Mouse (Mus musculus) forebrain, embryonic 11.5 days (tissue): Measurements from ENCODE around the gene Acy3. TPM values are rescaled to one million over a fixed set of nuclear protein-coding genes. Genes with fewer than 3 reads are reported as not detected.
"Not testable (repeated sequence)": the region's sequence is repeated elsewhere in the genome, so short reads cannot be mapped to it uniquely, and the experiment has no call there.

Experiments used
- ATAC-seq: fragments of 200-750 bp; cut with Nextera tagmentation; replicated peaks from 2 replicates; pipeline ENCODE4 v1.8.0; 2017; ENCODE audit warnings: moderate TSS enrichment; ENCODE audit not compliant: low FRiP score
- DNase-seq: peaks from one replicate; pipeline ENCODE4 v3.0.0-alpha.2; 2017; ENCODE audit warnings: low spot score
- H3K27ac ChIP-seq: fragments of 300-500 bp; sonication (generic); 2 replicates; pipeline ENCODE4 v1.5.1; 2014; ENCODE audit warnings: low read depth, low read length
- H3K27me3 ChIP-seq: fragments of 300-500 bp; sonication (generic); 2 replicates; pipeline ENCODE4 v1.6.1; 2014; ENCODE audit warnings: mild to moderate bottlenecking, low read length, mixed read lengths; ENCODE audit not compliant: control insufficient read depth, insufficient read depth
- H3K36me3 ChIP-seq: fragments of 300-500 bp; sonication (generic); 2 replicates; pipeline ENCODE4 v1.6.1; 2014; ENCODE audit warnings: mild to moderate bottlenecking, low read length, moderate library complexity, mixed read lengths; ENCODE audit not compliant: control insufficient read depth, insufficient read depth
- H3K4me1 ChIP-seq: fragments of 300-500 bp; sonication (generic); replicated peaks from 2 replicates; pipeline ENCODE4 v1.6.1; 2014; ENCODE audit warnings: low read length, mixed read lengths; ENCODE audit not compliant: control insufficient read depth, insufficient read depth
- H3K4me2 ChIP-seq: fragments of 300-500 bp; sonication (generic); 2 replicates; pipeline ENCODE4 v1.6.1; 2014; ENCODE audit warnings: low read depth, mild to moderate bottlenecking, low read length, moderate library complexity, mixed read lengths; ENCODE audit not compliant: severe bottlenecking
- H3K4me3 ChIP-seq: fragments of 300-500 bp; sonication (generic); 2 replicates; pipeline ENCODE4 v1.5.1; 2014; ENCODE audit warnings: low read depth, low read length
- H3K9ac ChIP-seq: fragments of 300-500 bp; sonication (generic); 2 replicates; pipeline ENCODE4 v1.6.1; 2014; ENCODE audit warnings: low read length
- H3K9me3 ChIP-seq: fragments of 300-500 bp; sonication (generic); 2 replicates; pipeline ENCODE4 v1.6.1; 2016; ENCODE audit warnings: low read length, mixed read lengths; ENCODE audit not compliant: control insufficient read depth
- WGBS: fragments of 180-500 bp; shearing (Covaris S2); extraction: QIAGEN DNeasy Blood & Tissue Kit; methylation state at CpG from one replicate; pipeline ENCODE4 v1.1.7; 2014; 5-methylcytosine and 5-hydroxymethylcytosine counted together
- polyA plus RNA-seq: library from polyadenylated mRNA; unstranded; fragments of >200 nt; fragmentation: Nextera tagmentation; extraction: Ambion mirVana; gene quantifications from 2 replicates; pipeline ENCODE4 v1.2.1, GENCODE M21; 2014

Gene Acy3
- polyA plus RNA-seq, 1 experiment from 2014 or later, result 1.7 TPM

DNA sequence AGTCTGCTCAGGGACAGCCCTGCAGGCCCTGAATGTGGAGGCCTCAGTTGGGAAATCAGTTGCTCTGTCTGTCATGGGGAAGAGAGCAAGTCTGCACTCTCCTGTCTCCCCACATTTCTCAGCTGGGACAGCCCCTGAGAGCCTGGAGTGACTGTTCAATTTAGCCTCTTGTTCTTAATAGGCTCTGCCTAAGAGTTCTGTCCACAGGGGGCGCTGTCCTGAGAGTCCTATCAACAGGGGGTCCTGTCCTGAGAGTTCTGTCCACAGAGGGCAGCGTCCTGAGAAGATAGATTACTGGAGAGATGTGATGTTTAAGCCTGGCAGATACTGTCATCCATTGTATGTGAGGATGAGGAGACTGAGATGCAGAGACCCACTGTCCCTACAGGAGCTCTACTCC lies 23.9 kb upstream of the Acy3 start:
- H3K4me3 ChIP-seq, result no peak overlapping the region
- WGBS, result 21% methylated on average over 2 of the region's 2 CpGs
- DNase-seq (no peak), ATAC-seq (no peak)
- no peak overlapping the region for H3K4me2 ChIP-seq
- H3K36me3 ChIP-seq, result no peaks in the 10 kb centered on the region
- H3K27me3 ChIP-seq, result no peaks in the 10 kb centered on the region
- no peaks in the 10 kb centered on the region for H3K4me1 ChIP-seq
- H3K27ac ChIP-seq, result no peak overlapping the region
- H3K9me3 ChIP-seq, result no peaks in the 10 kb centered on the region
- no peak overlapping the region for H3K9ac ChIP-seq

DNA sequence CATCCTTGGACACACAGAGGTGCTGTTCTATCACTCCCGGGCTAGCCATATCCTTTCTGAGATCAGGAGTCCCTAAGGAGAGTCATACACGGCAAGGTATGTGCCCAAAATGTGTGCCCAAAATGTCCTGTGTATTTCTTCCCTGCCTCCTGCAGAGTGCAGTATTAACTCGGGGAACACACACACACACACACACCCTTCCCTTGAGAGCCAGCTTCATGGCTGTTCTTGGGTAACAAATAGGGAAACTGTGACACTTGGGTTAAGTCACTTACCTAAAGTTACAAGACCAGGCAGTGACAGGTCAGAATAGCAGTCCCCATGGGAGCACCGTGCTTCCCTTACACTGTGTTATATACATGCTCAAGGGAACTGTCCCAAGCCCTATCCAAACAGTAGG lies 22.3 kb upstream of the Acy3 start:
- Histone ChIP-seq H3K27ac (no peak overlapping the region), H3K4me2 (no peak overlapping the region), H3K9ac (no peak overlapping the region), H3K4me1 (no peaks in the 10 kb centered on the region), H3K4me3 (no peak overlapping the region), H3K9me3 (no peaks in the 10 kb centered on the region), H3K36me3 (no peaks in the 10 kb centered on the region), H3K27me3 (no peaks in the 10 kb centered on the region)
- WGBS, result 71% methylated on average over 4 of the region's 4 CpGs
- ATAC-seq, result no peak
- no peak for DNase-seq

DNA sequence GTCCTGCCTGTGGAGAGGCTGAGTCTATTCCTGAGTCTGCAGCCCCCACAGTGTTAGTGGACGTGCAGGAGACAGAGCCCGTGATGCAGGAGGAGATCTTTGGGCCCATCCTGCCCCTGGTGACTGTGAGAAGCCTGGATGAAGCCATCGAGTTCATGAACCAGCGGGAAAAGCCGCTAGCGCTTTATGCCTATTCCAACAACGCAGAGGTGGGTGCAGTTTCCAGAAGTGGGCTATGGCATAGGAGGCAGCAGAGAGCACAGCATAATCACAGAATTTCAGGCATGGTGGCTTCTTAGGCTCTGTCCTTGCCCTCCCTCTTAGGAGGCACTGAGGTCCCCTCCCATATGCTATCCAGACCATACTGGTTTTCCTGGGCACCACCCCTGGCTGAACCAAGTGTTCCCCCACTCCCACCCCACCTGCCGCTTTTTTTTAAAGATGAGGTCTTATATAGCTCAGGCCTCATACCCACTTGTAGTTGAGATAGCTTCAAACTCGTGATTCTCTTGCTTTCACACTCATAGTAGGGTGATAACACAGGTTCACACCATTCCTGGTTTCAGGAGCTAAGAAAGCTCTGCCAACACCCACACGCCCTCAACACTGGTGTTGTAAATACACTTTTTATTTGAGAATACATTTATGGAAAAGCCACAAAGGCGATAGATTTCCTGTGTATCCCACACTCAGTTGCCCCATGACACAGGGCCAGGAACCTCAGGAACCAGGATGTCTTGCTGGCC lies 19.9 kb upstream of the Acy3 start:
- no peak for ATAC-seq
- H3K27ac ChIP-seq, result no peak overlapping the region
- H3K27me3 ChIP-seq, result no peaks in the 10 kb centered on the region
- no peaks in the 10 kb centered on the region for H3K4me1 ChIP-seq
- H3K4me2 ChIP-seq, result no peak overlapping the region
- H3K9ac ChIP-seq, result no peak overlapping the region
- H3K9me3 ChIP-seq, result no peaks in the 10 kb centered on the region
- H3K4me3 ChIP-seq, result no peak overlapping the region
- 75% methylated on average over 11 of the region's 11 CpGs for WGBS
- DNase-seq, result no peak
- H3K36me3 ChIP-seq, result no peaks in the 10 kb centered on the region

DNA sequence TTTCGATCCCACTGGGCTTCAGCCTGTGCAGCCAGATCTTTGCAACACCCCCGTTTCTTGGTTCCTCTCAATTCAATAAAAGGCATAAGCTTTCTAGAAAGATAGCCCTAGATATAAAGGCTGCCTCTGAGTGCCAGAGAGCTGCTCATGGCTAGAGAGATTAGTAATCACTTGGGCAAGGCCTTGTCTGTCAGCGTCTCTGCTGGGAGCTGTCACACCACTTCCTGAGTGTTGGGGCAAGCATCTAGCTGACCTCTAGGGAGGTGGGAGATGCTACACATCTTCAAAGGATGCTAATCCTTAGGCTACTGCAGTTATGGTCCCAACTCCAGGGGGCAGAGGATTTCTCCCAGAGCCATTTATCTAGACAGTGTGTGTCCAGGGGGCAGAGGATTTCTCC lies 19.1 kb upstream of the Acy3 start:
- Histone ChIP-seq H3K4me2 (no peak overlapping the region), H3K4me1 (no peaks in the 10 kb centered on the region), H3K27ac (no peak overlapping the region), H3K36me3 (no peaks in the 10 kb centered on the region), H3K9ac (no peak overlapping the region), H3K9me3 (no peaks in the 10 kb centered on the region), H3K27me3 (no peaks in the 10 kb centered on the region), H3K4me3 (no peak overlapping the region)
- no peak for ATAC-seq
- no peak for DNase-seq
- WGBS, result 72% methylated on average over 3 of the region's 3 CpGs

DNA sequence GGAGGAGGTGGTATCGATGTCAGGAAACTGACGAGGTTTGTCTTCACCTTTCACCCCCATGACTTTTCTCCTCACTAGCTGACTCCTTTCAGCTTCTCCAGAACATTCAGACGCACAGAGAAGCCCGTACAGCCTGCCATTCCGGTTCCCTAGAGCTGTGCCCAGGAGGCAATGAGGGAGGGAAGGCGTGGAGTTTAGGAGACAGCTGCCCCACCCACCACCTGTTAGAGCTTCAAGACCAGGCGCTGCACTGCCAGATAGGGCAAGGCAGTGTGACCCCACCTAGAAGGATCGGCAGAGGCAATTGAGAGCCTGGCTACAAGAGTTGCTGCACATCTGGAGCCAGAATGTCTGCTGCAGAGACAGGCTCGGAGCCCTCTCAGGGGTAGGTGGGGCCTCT lies 14.1 kb upstream of the Acy3 start, which contains the start of gene Aldh3b2:
Aldh3b2 (plus strand) TSS at position 100 of the 400 bp plus-strand sequence.
- WGBS, result 50% methylated on average over 9 of the region's 9 CpGs
- DNase-seq, result no peak
- Histone ChIP-seq H3K9ac (no peak within 1 kb of the TSS), H3K4me2 (no peak within 1 kb of the TSS), H3K36me3 (no peaks in the 10 kb centered on the region), H3K4me3 (no peak within 1 kb of the TSS), H3K9me3 (no peaks in the 10 kb centered on the region), H3K4me1 (no peaks in the 10 kb centered on the region), H3K27me3 (no peaks in the 10 kb centered on the region), H3K27ac (no peak within 1 kb of the TSS)
- no peak for ATAC-seq

DNA sequence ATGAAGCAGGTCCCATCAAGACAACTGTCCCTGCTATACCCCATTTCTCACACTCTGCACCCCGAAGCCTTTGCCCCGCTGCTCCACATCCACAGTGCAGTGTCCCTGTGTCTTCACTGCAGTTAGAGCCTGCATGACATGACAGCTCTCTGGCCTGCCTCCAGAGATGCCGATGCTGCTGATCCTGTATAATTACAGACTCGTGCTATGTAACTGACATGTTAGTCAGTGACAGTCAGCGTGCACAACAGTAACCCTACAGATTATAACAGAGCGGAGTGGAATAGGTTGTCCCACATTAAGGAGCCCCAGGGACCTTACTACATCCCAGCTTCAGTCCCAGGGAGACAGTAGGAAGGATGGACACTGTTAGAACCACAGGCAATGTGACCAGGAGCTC lies 11.8 kb upstream of the Acy3 start:
- H3K4me3 ChIP-seq, ATAC-seq, H3K27ac ChIP-seq, DNase-seq, H3K9ac ChIP-seq, H3K4me2 ChIP-seq, H3K36me3 ChIP-seq, H3K4me1 ChIP-seq, H3K27me3 ChIP-seq, H3K9me3 ChIP-seq: not testable (repeated sequence)
- WGBS, result 92% methylated on average over 6 of the region's 6 CpGs

DNA sequence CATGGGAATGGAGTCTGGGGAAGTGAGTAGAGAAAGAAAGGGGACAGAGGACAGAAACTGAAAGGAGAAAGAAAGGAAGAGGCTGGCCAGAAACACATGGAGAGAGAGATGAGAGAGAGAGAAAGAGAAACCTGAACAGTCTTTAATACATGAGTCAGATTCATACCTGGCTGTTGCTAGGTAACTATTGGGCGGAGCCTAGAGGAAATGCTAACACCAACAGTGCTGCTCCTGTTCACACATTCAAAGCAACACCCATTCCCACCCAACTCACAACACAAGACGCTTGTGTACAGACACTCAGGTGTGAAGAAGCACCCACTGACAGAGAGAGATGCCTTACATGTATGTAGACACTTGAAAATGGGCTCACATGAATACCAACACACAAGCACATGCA lies 10.5 kb upstream of the Acy3 start:
- H3K27me3 ChIP-seq, result no peaks in the 10 kb centered on the region
- H3K9me3 ChIP-seq, result no peaks in the 10 kb centered on the region
- no peak overlapping the region for H3K4me2 ChIP-seq
- ATAC-seq (no peak), DNase-seq (no peak)
- WGBS, result 66% methylated on average over 2 of the region's 2 CpGs
- no peak overlapping the region for H3K9ac ChIP-seq
- H3K4me1 ChIP-seq, result 0 out of 2 replicates have a peak, but pooled peaks cover 2% of the 10 kb centered on the region
- H3K27ac ChIP-seq, result no peak overlapping the region
- no peak overlapping the region for H3K4me3 ChIP-seq
- H3K36me3 ChIP-seq, result no peaks in the 10 kb centered on the region

DNA sequence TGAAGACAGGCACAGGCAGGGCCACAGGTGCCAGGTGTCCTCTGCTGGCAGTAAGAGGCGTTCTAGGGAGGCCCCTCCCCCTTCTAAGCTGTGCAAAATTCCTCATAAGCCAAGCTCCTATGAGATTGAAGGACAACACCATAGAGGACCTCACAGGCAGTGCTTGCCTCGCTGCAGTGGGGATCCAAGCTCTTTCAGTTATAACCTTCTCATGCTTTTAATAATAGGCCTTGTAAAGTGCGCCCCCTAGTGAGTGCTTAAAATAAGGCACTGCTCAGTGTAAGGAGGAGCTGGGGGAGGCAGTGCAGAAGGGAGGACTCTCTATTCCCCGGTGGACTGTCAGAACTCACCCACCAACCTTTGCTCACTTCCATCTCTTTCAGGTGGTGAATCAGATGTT lies 6.1 kb upstream of the Acy3 start:
- Histone ChIP-seq H3K4me1 (peaks cover 5% of the 10 kb centered on the region; the same call in 1 of the 2 replicates), H3K27me3 (no peaks in the 10 kb centered on the region), H3K9me3 (no peaks in the 10 kb centered on the region), H3K27ac (no peak overlapping the region), H3K9ac (no peak overlapping the region), H3K4me3 (no peak overlapping the region), H3K36me3 (no peaks in the 10 kb centered on the region), H3K4me2 (no peak overlapping the region)
- peak; percentile 70 for ATAC-seq
- DNase-seq, result peak; percentile 82
- 24% methylated on average over 4 of the region's 4 CpGs for WGBS

DNA sequence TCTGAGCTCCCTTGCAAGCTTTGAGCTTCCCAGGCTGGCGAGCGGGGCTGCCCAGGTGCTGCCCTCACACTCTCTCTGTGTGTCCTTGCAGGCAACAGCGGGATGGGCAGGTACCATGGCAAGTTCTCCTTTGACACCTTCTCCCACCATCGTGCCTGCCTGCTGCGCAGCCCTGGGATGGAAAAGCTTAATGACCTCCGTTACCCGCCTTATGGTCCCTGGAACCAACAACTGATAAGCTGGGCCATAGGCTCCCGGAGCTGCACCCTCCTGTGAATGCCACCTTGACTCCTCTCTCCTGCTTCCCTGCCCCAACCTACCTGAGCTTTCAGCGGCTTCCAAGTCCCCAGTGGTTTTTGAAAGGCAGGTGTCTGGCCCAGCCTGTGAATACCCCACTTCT lies 5.5 kb upstream of the Acy3 start:
- H3K9me3 ChIP-seq, result no peaks in the 10 kb centered on the region
- H3K27ac ChIP-seq, result no peak overlapping the region
- DNase-seq (no peak), ATAC-seq (no peak)
- whole genome bisulfite sequencing, result 80% methylated on average over 9 of the region's 9 CpGs
- H3K4me1 ChIP-seq, result peaks cover 5% of the 10 kb centered on the region; the same call in 1 of the 2 replicates
- H3K36me3 ChIP-seq, result no peaks in the 10 kb centered on the region
- H3K4me2 ChIP-seq, result no peak overlapping the region
- no peaks in the 10 kb centered on the region for H3K27me3 ChIP-seq
- H3K9ac ChIP-seq, result no peak overlapping the region
- no peak overlapping the region for H3K4me3 ChIP-seq
